Mouse (Mus musculus): ENCODE results near the gene Plekha8.

The Plekha8 gene

GRCm38 (mm10) chr6:54693286-54693685, 98.4 kb downstream of the Plekha8 start:
- DNase-seq (ENCODE audit: inconsistent age in 2 of 2, low spot score in 1 of 2), result no peak
